Mouse (Mus musculus) neutrophil, adult 83 days (primary cell): ENCODE measurements around the gene Olfr178. TPM values are rescaled to one million over a fixed set of nuclear protein-coding genes. Genes with fewer than 3 reads are reported as not detected.

Experiments used
- total RNA-seq, 2 experiments: library from RNA; stranded (reverse); gene quantifications; one replicate each; pipeline ENCODE4 v1.2.4; 2023

Gene Olfr178
- total RNA-seq = not detected

GRCm38 (mm10) chr16:58891963-58892362 lies at the start of gene Olfr178:
Gene Olfr178, minus strand, starts transcription at chr16:58892063.

GRCm38 (mm10) chr16:58929292-58929691 lies 37.4 kb upstream of the Olfr178 start, which contains the start of gene Olfr180:
Gene Olfr180, minus strand, starts transcription at chr16:58929392.

DNA sequence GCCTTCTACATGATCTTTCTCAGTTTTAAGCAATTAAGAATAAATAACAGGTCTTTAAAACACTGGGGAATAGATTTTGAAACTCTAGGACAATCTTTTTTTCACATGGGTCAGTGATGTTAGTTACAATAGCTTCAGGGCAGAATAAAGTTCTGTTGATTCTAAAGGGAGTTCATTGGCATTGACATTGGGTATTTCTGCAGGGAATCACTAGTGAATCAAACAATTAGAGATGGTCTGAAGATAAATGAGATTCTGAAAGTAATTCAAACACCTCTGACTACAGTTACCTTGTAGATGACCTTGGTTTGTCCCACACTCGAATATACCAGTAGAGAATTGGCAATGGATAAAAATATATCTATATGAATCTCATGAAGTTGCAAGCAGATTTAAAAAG lies 36.8 kb upstream of the Olfr178 start, which contains the start of gene Olfr181:
Gene Olfr181, minus strand, starts transcription at position 101 of the 400 bp plus-strand sequence.

GRCm38 (mm10) chr16:58874668-58875067 lies 17.2 kb downstream of the Olfr178 start, which contains the start of gene Olfr177:
Gene Olfr177, minus strand, starts transcription at chr16:58874768.

Other genes with a start within 250 kb of the Olfr178 start
- 10 to 100 TPM; 41.8 to 65.3 TPM for gene Cpox, start 221.8 kb downstream of the Olfr178 start, total RNA-seq
- 1 to 10 TPM in 1 of 2 experiments, under 1 TPM in 1; 0.55 to 1.3 TPM for gene Gpr15, start 173.0 kb downstream of the Olfr178 start, total RNA-seq
- gene Cldnd1, start 164.2 kb downstream of the Olfr178 start, total RNA-seq = 10 to 100 TPM; 25.8 to 29.7 TPM
- not detected for gene Olfr172, start 128.9 kb downstream of the Olfr178 start, total RNA-seq
- not detected for gene Olfr173, start 91.8 kb downstream of the Olfr178 start, total RNA-seq
- gene Olfr175-ps1, start 65.3 kb downstream of the Olfr178 start, total RNA-seq = not detected
- not detected for gene Olfr177, start 17.3 kb downstream of the Olfr178 start, total RNA-seq
- not detected for gene Olfr181, start 36.7 kb upstream of the Olfr178 start, total RNA-seq
- gene Olfr180, start 37.3 kb upstream of the Olfr178 start, total RNA-seq = not detected
- gene Olfr183, start 103.3 kb upstream of the Olfr178 start, total RNA-seq = not detected
- gene Olfr186, start 138.2 kb upstream of the Olfr178 start, total RNA-seq = not detected
- not detected for gene Olfr187, start 147.7 kb upstream of the Olfr178 start, total RNA-seq
- not detected for gene Olfr190, start 185.9 kb upstream of the Olfr178 start, total RNA-seq
- gene Olfr191, start 197.8 kb upstream of the Olfr178 start, total RNA-seq = not detected
- not detected for gene Olfr193, start 219.8 kb upstream of the Olfr178 start, total RNA-seq
- gene Olfr194, start 229.0 kb upstream of the Olfr178 start, total RNA-seq = not detected